Mouse (Mus musculus): ENCODE data around the gene Tiam2. TPM values are rescaled to one million over a fixed set of nuclear protein-coding genes. Genes with fewer than 3 reads are reported as not detected.

Tiam2 gene
- polyA plus RNA-seq, 1 experiment from 2014 or later, result 5.7 TPM

DNA sequence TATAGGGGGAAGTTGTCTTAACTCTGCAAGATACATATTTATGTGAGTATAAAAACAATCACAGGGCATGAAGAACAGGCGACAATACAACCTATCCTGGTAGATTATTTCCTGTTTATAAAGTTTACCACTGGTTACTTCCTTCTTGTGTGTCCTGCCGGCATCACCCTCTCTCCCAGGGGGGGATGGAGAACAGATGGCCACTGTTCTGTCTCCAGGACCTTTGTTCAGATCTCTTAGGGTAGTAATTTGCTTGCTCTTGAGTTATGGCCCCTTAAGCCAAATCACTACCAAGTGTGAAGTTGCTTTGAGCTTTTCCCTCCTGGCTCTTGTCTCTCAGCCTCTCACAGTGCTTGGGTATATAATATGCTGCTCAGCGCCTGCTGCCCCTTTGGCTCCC lies 90.0 kb downstream of the Tiam2 start:
- H3K27ac ChIP-seq (ENCODE audit: low read depth), result no peak overlapping the region
- 32% methylated on average over 3 of the region's 3 CpGs for WGBS
- no peaks in the 10 kb centered on the region for H3K36me3 ChIP-seq (ENCODE audit: control insufficient read depth, insufficient read depth, low read length)
- H3K4me2 ChIP-seq (ENCODE audit: low read length), result no peak overlapping the region
- H3K27me3 ChIP-seq (replicated peaks; ENCODE audit: control insufficient read depth, insufficient read depth, low read length), result no peaks in the 10 kb centered on the region
- DNase-seq (ENCODE audit: low spot score), result no peak
- H3K4me1 ChIP-seq (replicated peaks; ENCODE audit: control insufficient read depth, insufficient read depth, low read length), result no peaks in the 10 kb centered on the region
- no peak overlapping the region for H3K9ac ChIP-seq (ENCODE audit: low read length)
- H3K4me3 ChIP-seq (ENCODE audit: low read depth, low read length), result no peak overlapping the region
- no peaks in the 10 kb centered on the region for H3K9me3 ChIP-seq (ENCODE audit: control insufficient read depth, low read length)
- no peak for ATAC-seq (replicated peaks; ENCODE audit: low FRiP score, low TSS enrichment, low read depth)

DNA sequence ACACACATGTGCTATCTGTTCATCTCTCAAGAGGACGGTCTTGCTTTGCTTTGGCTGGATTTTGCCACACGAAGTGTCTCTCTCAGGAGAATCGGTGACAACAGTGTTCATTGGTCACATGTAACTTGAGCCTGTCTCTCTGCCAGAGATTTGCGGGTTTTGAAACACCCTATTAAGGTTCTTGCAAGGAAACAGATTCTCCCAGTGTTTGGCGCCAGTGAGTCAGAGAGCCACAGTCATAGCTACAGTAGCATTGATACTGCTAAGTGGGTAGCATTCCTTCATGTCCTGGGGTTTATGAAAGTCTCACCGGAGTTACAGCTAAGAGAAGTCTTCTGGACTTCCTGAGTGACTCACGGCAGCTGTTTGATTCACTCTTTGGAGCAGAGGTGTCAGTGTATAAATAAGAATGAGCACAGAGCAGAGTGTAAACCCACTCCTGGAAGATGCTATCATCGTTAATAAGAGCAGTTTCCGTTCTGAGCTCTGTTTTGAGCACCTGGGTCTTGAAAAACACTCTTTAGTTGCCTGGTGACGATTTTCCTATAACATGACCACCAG lies 93.1 kb downstream of the Tiam2 start:
- no peak for ATAC-seq (replicated peaks; ENCODE audit: low FRiP score, low TSS enrichment, low read depth)
- Histone ChIP-seq H3K4me3 (ENCODE audit: low read depth, low read length) (no peak overlapping the region), H3K4me2 (ENCODE audit: low read length) (no peak overlapping the region), H3K9ac (ENCODE audit: low read length) (no peak overlapping the region), H3K9me3 (ENCODE audit: control insufficient read depth, low read length) (no peaks in the 10 kb centered on the region), H3K36me3 (ENCODE audit: control insufficient read depth, insufficient read depth, low read length) (no peaks in the 10 kb centered on the region), H3K27ac (ENCODE audit: low read depth) (no peak overlapping the region), H3K4me1 (replicated peaks; ENCODE audit: control insufficient read depth, insufficient read depth, low read length) (no peaks in the 10 kb centered on the region), H3K27me3 (replicated peaks; ENCODE audit: control insufficient read depth, insufficient read depth, low read length) (no peaks in the 10 kb centered on the region)
- no peak for DNase-seq (ENCODE audit: low spot score)
- WGBS, result 59% methylated on average over 10 of the region's 10 CpGs

GRCm38 (mm10) chr17:3420148-3420547 lies 93.8 kb downstream of the Tiam2 start:
- no peak overlapping the region for H3K4me2 ChIP-seq (ENCODE audit: low read length)
- no peak overlapping the region for H3K9ac ChIP-seq (ENCODE audit: low read length)
- no peaks in the 10 kb centered on the region for H3K9me3 ChIP-seq (ENCODE audit: control insufficient read depth, low read length)
- H3K36me3 ChIP-seq (ENCODE audit: control insufficient read depth, insufficient read depth, low read length), result no peaks in the 10 kb centered on the region
- no peak overlapping the region for H3K27ac ChIP-seq (ENCODE audit: low read depth)
- DNase-seq (ENCODE audit: low spot score) (no peak), ATAC-seq (replicated peaks; ENCODE audit: low FRiP score, low TSS enrichment, low read depth) (no peak)
- H3K27me3 ChIP-seq (replicated peaks; ENCODE audit: control insufficient read depth, insufficient read depth, low read length), result no peaks in the 10 kb centered on the region
- H3K4me1 ChIP-seq (replicated peaks; ENCODE audit: control insufficient read depth, insufficient read depth, low read length), result no peaks in the 10 kb centered on the region
- H3K4me3 ChIP-seq (ENCODE audit: low read depth, low read length), result no peak overlapping the region
- 90% methylated on average over 4 of the region's 4 CpGs for WGBS

DNA sequence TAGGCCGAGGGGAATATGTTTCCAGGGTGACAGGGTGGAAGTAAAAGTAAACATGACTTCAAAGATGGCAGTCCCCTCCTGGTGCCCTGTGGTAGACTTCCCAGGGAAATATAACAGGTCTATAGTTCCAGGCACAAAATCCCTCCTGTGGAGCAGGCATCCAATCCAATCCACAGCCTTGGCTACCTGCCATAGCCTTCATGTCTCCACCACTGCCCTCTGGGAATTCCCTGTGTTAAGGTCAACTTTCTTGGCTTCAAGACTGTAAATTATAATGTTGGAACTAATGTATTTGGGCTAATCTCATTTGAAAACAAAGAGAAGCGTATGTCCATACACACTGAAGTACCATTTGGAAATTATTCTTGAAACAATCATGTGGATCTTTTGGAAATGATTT lies 97.0 kb downstream of the Tiam2 start:
- no peak for DNase-seq (ENCODE audit: low spot score)
- no peak overlapping the region for H3K4me3 ChIP-seq (ENCODE audit: low read depth, low read length)
- H3K9ac ChIP-seq (ENCODE audit: low read length), result no peak overlapping the region
- 75% methylated on average over 2 of the region's 2 CpGs for WGBS
- ATAC-seq (replicated peaks; ENCODE audit: low FRiP score, low TSS enrichment, low read depth), result no peak
- no peak overlapping the region for H3K4me2 ChIP-seq (ENCODE audit: low read length)
- no peaks in the 10 kb centered on the region for H3K4me1 ChIP-seq (replicated peaks; ENCODE audit: control insufficient read depth, insufficient read depth, low read length)
- no peaks in the 10 kb centered on the region for H3K9me3 ChIP-seq (ENCODE audit: control insufficient read depth, low read length)
- no peak overlapping the region for H3K27ac ChIP-seq (ENCODE audit: low read depth)
- no peaks in the 10 kb centered on the region for H3K36me3 ChIP-seq (ENCODE audit: control insufficient read depth, insufficient read depth, low read length)
- H3K27me3 ChIP-seq (replicated peaks; ENCODE audit: control insufficient read depth, insufficient read depth, low read length), result no peaks in the 10 kb centered on the region

- 96% methylated on average over 9 of the region's 9 CpGs for WGBS
- no peaks in the 10 kb centered on the region for H3K36me3 ChIP-seq (ENCODE audit: control insufficient read depth, insufficient read depth, low read length)
- H3K9ac ChIP-seq (ENCODE audit: low read length), result no peak overlapping the region
- H3K27ac ChIP-seq (ENCODE audit: low read depth), result no peak overlapping the region
- ATAC-seq (replicated peaks; ENCODE audit: low FRiP score, low TSS enrichment, low read depth) (no peak), DNase-seq (ENCODE audit: low spot score) (no peak)
- H3K4me2 ChIP-seq (ENCODE audit: low read length), result no peak overlapping the region
- no peaks in the 10 kb centered on the region for H3K27me3 ChIP-seq (replicated peaks; ENCODE audit: control insufficient read depth, insufficient read depth, low read length)
- no peaks in the 10 kb centered on the region for H3K9me3 ChIP-seq (ENCODE audit: control insufficient read depth, low read length)
- no peak overlapping the region for H3K4me3 ChIP-seq (ENCODE audit: low read depth, low read length)
- no peaks in the 10 kb centered on the region for H3K4me1 ChIP-seq (replicated peaks; ENCODE audit: control insufficient read depth, insufficient read depth, low read length)
Observed at GRCm38 (mm10) chr17:3428659-3429058, 102.3 kb downstream of the Tiam2 start.

GRCm38 (mm10) chr17:3432590-3433498 lies 106.5 kb downstream of the Tiam2 start:
- Histone ChIP-seq H3K4me3 (ENCODE audit: low read depth, low read length) (no peak overlapping the region), H3K9me3 (ENCODE audit: control insufficient read depth, low read length) (no peaks in the 10 kb centered on the region), H3K4me2 (ENCODE audit: low read length) (no peak overlapping the region), H3K27ac (ENCODE audit: low read depth) (no peak overlapping the region), H3K36me3 (ENCODE audit: control insufficient read depth, insufficient read depth, low read length) (no peaks in the 10 kb centered on the region), H3K4me1 (replicated peaks; ENCODE audit: control insufficient read depth, insufficient read depth, low read length) (no peaks in the 10 kb centered on the region; the same call in 1 of the 2 replicates), H3K27me3 (replicated peaks; ENCODE audit: control insufficient read depth, insufficient read depth, low read length) (no peaks in the 10 kb centered on the region), H3K9ac (ENCODE audit: low read length) (no peak overlapping the region)
- DNase-seq (ENCODE audit: low spot score), result no peak
- no peak for ATAC-seq (replicated peaks; ENCODE audit: low FRiP score, low TSS enrichment, low read depth)
- 67% methylated on average over 10 of the region's 10 CpGs for WGBS

- H3K4me1 ChIP-seq (replicated peaks; ENCODE audit: control insufficient read depth, insufficient read depth, low read length), result no peaks in the 10 kb centered on the region; the same call in 1 of the 2 replicates
- 91% methylated on average over 3 of the region's 3 CpGs for WGBS
- DNase-seq (ENCODE audit: low spot score), result no peak
- H3K9me3 ChIP-seq (ENCODE audit: control insufficient read depth, low read length), result no peaks in the 10 kb centered on the region
- no peak overlapping the region for H3K4me3 ChIP-seq (ENCODE audit: low read depth, low read length)
- H3K27me3 ChIP-seq (replicated peaks; ENCODE audit: control insufficient read depth, insufficient read depth, low read length), result no peaks in the 10 kb centered on the region
- no peak overlapping the region for H3K27ac ChIP-seq (ENCODE audit: low read depth)
- no peak overlapping the region for H3K9ac ChIP-seq (ENCODE audit: low read length)
- ATAC-seq (replicated peaks; ENCODE audit: low FRiP score, low TSS enrichment, low read depth), result no peak
- no peaks in the 10 kb centered on the region for H3K36me3 ChIP-seq (ENCODE audit: control insufficient read depth, insufficient read depth, low read length)
- no peak overlapping the region for H3K4me2 ChIP-seq (ENCODE audit: low read length)
Observed at GRCm38 (mm10) chr17:3433521-3434271, 107.3 kb downstream of the Tiam2 start.

DNA sequence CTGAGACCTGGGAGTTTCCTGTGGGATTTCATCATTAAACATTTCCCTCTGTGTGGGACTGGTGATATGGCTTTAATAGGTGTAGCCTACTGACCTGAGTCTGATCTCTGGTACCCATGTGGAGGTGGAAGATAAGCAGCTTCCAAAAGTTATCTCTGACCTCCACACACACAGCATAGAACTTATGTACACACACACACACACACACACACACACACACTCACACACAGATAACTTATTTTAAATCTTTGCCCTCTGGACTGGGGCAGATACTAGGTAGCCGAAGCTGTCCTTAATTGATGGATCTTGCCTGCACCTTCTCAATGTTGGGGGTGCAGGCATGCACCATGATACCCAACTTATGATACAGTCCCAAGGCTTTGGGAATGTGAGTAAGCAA lies 108.9 kb downstream of the Tiam2 start:
- ATAC-seq (replicated peaks; ENCODE audit: low FRiP score, low TSS enrichment, low read depth) (no peak), DNase-seq (ENCODE audit: low spot score) (no peak)
- H3K27me3 ChIP-seq (replicated peaks; ENCODE audit: control insufficient read depth, insufficient read depth, low read length), result no peaks in the 10 kb centered on the region
- no peak overlapping the region for H3K4me2 ChIP-seq (ENCODE audit: low read length)
- H3K36me3 ChIP-seq (ENCODE audit: control insufficient read depth, insufficient read depth, low read length), result no peaks in the 10 kb centered on the region
- 30% methylated on average over 1 of the region's 1 CpGs for WGBS
- no peak overlapping the region for H3K27ac ChIP-seq (ENCODE audit: low read depth)
- H3K4me3 ChIP-seq (ENCODE audit: low read depth, low read length), result no peak overlapping the region
- H3K9me3 ChIP-seq (ENCODE audit: control insufficient read depth, low read length), result no peaks in the 10 kb centered on the region
- no peaks in the 10 kb centered on the region; the same call in 1 of the 2 replicates for H3K4me1 ChIP-seq (replicated peaks; ENCODE audit: control insufficient read depth, insufficient read depth, low read length)
- H3K9ac ChIP-seq (ENCODE audit: low read length), result no peak overlapping the region

Measured in intestine, embryonic 14.5 days (tissue).